Mouse (Mus musculus): ENCODE measurements around the gene Vps13c. TPM values are rescaled to one million over a fixed set of nuclear protein-coding genes. Genes with fewer than 3 reads are reported as not detected.

Vps13c gene
- polyA plus RNA-seq, 1 experiment, result 3.2 TPM

GRCm38 (mm10) chr9:67867411-67867810, 27.2 kb downstream of the Vps13c start:
- TF ChIP-seq POLR2A (IDR thresholded peaks at IDR 0.05; ENCODE audit: control insufficient read depth, low read depth, low read length) (no peak), CTCF (IDR thresholded peaks at IDR 0.05; ENCODE audit: control insufficient read depth, insufficient read depth, insufficient replicate concordance, low read depth, low read length) (no peak)
- Histone ChIP-seq H3K4me3 (ENCODE audit: control insufficient read depth, low read depth, low read length) (no peak overlapping the region), H3K27me3 (ENCODE audit: control insufficient read depth, insufficient read depth, low read length) (no peaks in the 10 kb centered on the region), H3K4me1 (ENCODE audit: control insufficient read depth, insufficient read depth, low read length) (no peaks in the 10 kb centered on the region), H3K36me3 (ENCODE audit: control insufficient read depth, insufficient read depth, low read length) (no peaks in the 10 kb centered on the region), H3K27ac (ENCODE audit: control insufficient read depth, insufficient read depth, low read depth, low read length) (no peak overlapping the region)

GRCm38 (mm10) chr9:67869691-67870450, 29.7 kb downstream of the Vps13c start:
- H3K27me3 ChIP-seq (ENCODE audit: control insufficient read depth, insufficient read depth, low read length), result no peaks in the 10 kb centered on the region
- H3K27ac ChIP-seq (ENCODE audit: control insufficient read depth, insufficient read depth, low read depth, low read length), result no peak overlapping the region
- no peak overlapping the region for H3K4me3 ChIP-seq (ENCODE audit: control insufficient read depth, low read depth, low read length)
- H3K36me3 ChIP-seq (ENCODE audit: control insufficient read depth, insufficient read depth, low read length), result no peaks in the 10 kb centered on the region
- TF ChIP-seq CTCF (IDR thresholded peaks at IDR 0.05; ENCODE audit: control insufficient read depth, insufficient read depth, insufficient replicate concordance, low read depth, low read length) (no peak), POLR2A (IDR thresholded peaks at IDR 0.05; ENCODE audit: control insufficient read depth, low read depth, low read length) (no peak)
- H3K4me1 ChIP-seq (ENCODE audit: control insufficient read depth, insufficient read depth, low read length), result no peaks in the 10 kb centered on the region

GRCm38 (mm10) chr9:67874522-67875222, 34.5 kb downstream of the Vps13c start:
- Histone ChIP-seq H3K4me1 (ENCODE audit: control insufficient read depth, insufficient read depth, low read length) (no peaks in the 10 kb centered on the region), H3K4me3 (ENCODE audit: control insufficient read depth, low read depth, low read length) (no peak overlapping the region), H3K36me3 (ENCODE audit: control insufficient read depth, insufficient read depth, low read length) (no peaks in the 10 kb centered on the region), H3K27me3 (ENCODE audit: control insufficient read depth, insufficient read depth, low read length) (no peaks in the 10 kb centered on the region), H3K27ac (ENCODE audit: control insufficient read depth, insufficient read depth, low read depth, low read length) (no peak overlapping the region)
- TF ChIP-seq CTCF (IDR thresholded peaks at IDR 0.05; ENCODE audit: control insufficient read depth, insufficient read depth, insufficient replicate concordance, low read depth, low read length), result no peak
- no peak for TF ChIP-seq POLR2A (IDR thresholded peaks at IDR 0.05; ENCODE audit: control insufficient read depth, low read depth, low read length)

- H3K4me1 ChIP-seq (ENCODE audit: control insufficient read depth, insufficient read depth, low read length), result no peaks in the 10 kb centered on the region
- no peak overlapping the region for H3K27ac ChIP-seq (ENCODE audit: control insufficient read depth, insufficient read depth, low read depth, low read length)
- TF ChIP-seq CTCF (IDR thresholded peaks at IDR 0.05; ENCODE audit: control insufficient read depth, insufficient read depth, insufficient replicate concordance, low read depth, low read length) (peak; percentile 12; the same call in 1 of the 2 replicates), POLR2A (IDR thresholded peaks at IDR 0.05; ENCODE audit: control insufficient read depth, low read depth, low read length) (no peak)
- no peaks in the 10 kb centered on the region for H3K27me3 ChIP-seq (ENCODE audit: control insufficient read depth, insufficient read depth, low read length)
- H3K4me3 ChIP-seq (ENCODE audit: control insufficient read depth, low read depth, low read length), result no peak overlapping the region
- no peaks in the 10 kb centered on the region for H3K36me3 ChIP-seq (ENCODE audit: control insufficient read depth, insufficient read depth, low read length)
Observed at GRCm38 (mm10) chr9:67875337-67875736, 35.1 kb downstream of the Vps13c start.

- Histone ChIP-seq H3K4me1 (ENCODE audit: control insufficient read depth, insufficient read depth, low read length) (no peaks in the 10 kb centered on the region), H3K36me3 (ENCODE audit: control insufficient read depth, insufficient read depth, low read length) (no peaks in the 10 kb centered on the region), H3K27me3 (ENCODE audit: control insufficient read depth, insufficient read depth, low read length) (no peaks in the 10 kb centered on the region), H3K27ac (ENCODE audit: control insufficient read depth, insufficient read depth, low read depth, low read length) (no peak overlapping the region), H3K4me3 (ENCODE audit: control insufficient read depth, low read depth, low read length) (no peak overlapping the region)
- TF ChIP-seq CTCF (IDR thresholded peaks at IDR 0.05; ENCODE audit: control insufficient read depth, insufficient read depth, insufficient replicate concordance, low read depth, low read length), result no peak
- no peak for TF ChIP-seq POLR2A (IDR thresholded peaks at IDR 0.05; ENCODE audit: control insufficient read depth, low read depth, low read length)
Observed at GRCm38 (mm10) chr9:67877081-67877718, 37.0 kb downstream of the Vps13c start.

GRCm38 (mm10) chr9:67878197-67878769, 38.1 kb downstream of the Vps13c start:
- H3K4me1 ChIP-seq (ENCODE audit: control insufficient read depth, insufficient read depth, low read length), result no peaks in the 10 kb centered on the region
- TF ChIP-seq POLR2A (IDR thresholded peaks at IDR 0.05; ENCODE audit: control insufficient read depth, low read depth, low read length) (no peak), CTCF (IDR thresholded peaks at IDR 0.05; ENCODE audit: control insufficient read depth, insufficient read depth, insufficient replicate concordance, low read depth, low read length) (no peak)
- H3K36me3 ChIP-seq (ENCODE audit: control insufficient read depth, insufficient read depth, low read length), result no peaks in the 10 kb centered on the region
- H3K27ac ChIP-seq (ENCODE audit: control insufficient read depth, insufficient read depth, low read depth, low read length), result no peak overlapping the region
- H3K27me3 ChIP-seq (ENCODE audit: control insufficient read depth, insufficient read depth, low read length), result no peaks in the 10 kb centered on the region
- no peak overlapping the region for H3K4me3 ChIP-seq (ENCODE audit: control insufficient read depth, low read depth, low read length)
